Mouse (Mus musculus) forelimb bud, embryonic 11.5 days (tissue): ENCODE results near the gene Gipc2.
"Not testable (repeated sequence)": the region's sequence is repeated elsewhere in the genome, so short reads cannot be mapped to it uniquely, and the experiment has no call there.

Experiments used
- DNase-seq: peaks from one replicate; pipeline ENCODE4 v3.0.0-alpha.2; 2012; ENCODE audit warnings: low read depth, low spot score

The Gipc2 gene

DNA sequence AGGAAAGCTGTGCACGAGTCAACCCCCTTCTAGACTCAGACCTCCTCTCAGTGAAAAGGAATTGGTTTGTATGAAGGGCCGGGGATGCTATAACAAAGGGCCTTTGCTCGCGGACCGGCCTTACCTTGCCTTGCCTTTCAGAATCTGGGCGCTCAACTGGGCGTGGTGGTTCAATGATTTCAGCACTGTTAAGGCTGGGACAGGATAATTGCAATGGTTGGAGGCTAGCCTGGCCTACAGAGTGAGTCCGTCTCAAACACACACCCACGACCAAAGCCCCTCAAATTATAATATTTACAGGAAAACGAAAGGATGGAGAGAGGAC lies at the start of gene Gipc2:
TSS of gene Gipc2 (minus strand) at position 132 of the 325 bp plus-strand sequence.
- no peak for DNase-seq

DNA sequence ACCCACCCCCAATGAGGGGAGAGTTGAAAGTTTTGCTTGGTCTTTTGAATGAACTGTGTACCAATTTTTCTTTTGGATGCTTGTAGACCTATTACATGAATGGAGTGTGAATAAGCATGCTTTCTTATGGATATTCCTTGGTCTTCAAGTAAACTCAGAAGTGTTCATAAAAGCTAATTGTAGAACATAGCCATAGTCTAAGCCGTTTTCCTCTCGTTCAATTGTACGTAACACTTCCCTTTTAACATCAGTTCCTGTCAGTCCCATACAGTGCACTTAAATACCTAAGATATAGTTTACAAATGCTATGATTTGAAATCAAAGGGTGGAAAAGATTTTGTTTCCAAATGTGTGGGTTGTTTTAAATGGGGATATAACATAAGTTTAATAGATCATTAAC lies 47.4 kb upstream of the Gipc2 start:
- no peak for DNase-seq

DNA sequence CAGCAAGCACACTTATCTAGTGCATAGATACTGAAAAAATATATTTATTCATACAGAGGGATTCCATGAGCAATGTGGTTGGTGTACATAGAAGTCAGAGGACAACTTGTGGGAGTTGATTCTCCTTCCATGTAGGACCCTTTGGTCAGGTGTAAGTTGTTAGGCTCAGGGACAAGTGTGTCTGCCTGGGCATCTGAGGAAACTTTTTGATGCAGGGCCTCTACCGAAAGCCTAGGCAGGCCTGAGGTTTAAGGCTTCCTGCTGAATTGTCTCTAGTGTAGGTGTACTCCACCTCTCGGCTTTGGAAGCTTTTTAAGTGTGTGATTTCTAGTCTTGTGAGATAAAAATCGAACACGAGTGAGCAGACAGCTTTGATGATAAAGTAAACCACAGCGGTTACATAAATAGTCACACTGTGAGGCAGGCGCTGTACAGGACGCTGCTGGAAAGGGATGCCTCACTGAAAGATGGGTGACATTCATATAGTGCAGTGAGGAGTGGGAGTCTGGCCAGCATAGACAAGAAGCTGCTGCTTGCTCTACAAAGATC lies 45.8 kb upstream of the Gipc2 start:
- no peak for DNase-seq

GRCm38 (mm10) chr3:152210728-152211391 lies 44.8 kb upstream of the Gipc2 start:
- DNase-seq = peak; percentile 61

DNA sequence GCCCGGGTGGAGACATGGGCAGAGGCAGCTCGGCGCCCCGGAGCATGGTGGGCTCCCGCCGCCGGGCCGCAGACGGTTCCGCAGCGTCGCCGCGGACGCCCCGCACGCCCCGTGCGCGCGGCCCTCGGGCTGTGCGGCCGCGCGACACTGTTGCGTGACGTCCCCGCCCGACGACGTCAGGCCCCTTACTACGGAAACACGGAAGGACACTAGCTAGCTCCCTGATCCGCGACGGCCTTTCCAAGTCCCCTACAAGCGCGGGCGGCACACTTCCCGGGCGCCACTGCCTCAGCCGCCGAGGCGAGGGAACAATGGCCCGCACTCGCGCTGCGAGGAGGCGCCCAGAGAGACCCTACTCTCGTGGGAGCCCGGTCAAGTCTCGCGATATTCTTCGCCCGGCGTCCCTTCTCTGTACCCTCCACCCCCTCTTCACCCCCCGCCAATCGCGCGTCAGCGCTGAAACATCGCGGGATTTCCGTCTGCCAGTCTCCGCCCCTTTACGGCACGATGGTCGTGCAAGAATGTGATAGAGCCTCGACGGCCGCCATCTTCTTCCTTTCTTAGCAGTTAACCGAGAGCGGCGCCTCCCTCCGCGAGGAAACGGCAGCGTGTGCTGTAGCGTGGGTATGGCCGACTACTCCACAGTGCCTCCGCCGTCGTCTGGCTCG lies 44.1 kb upstream of the Gipc2 start, which contains the start of the genes Dnajb4 and Fubp1:
TSS of gene Dnajb4 (minus strand) at position 336 of the 668 bp plus-strand sequence.
TSS of gene Fubp1 (plus strand) at position 456 of the 668 bp plus-strand sequence.
- peak; percentile 100 for DNase-seq

DNA sequence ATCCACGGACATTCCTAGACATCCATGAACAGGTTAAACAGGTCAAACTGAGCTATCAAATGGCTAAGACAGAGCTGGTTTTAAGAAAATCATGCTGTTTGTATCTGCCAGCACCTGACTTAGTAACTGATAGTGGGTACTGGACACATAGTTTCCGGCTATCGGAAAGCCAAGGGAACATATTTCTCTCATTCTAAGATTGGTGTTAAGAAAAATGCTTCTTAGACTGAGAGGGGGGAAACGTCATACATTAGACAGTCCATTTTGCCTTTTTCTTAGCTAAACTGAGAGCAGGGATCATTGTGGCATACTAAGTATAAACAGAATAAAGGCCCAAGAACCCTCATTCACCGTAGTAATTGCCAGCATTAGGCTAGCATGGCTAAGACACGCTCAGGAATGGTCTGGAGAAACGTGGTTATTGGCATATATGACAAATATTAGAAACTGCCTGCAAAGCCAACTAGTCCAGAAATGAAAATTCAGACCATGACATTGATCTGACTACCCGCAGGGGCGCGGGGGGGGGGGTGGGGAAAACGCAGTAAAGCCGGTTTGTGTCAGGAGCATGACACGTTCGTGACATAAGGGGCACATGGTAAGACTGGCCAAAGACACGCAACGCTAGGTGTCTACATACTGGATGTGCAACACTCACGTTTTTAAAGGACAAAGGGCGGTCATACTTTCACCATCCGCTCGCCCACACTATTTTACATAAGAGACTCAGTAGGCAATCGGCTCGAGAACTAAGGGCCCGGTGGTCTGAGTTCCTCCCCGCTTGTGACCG lies 43.3 kb upstream of the Gipc2 start:
- DNase-seq = peak; percentile 50

DNA sequence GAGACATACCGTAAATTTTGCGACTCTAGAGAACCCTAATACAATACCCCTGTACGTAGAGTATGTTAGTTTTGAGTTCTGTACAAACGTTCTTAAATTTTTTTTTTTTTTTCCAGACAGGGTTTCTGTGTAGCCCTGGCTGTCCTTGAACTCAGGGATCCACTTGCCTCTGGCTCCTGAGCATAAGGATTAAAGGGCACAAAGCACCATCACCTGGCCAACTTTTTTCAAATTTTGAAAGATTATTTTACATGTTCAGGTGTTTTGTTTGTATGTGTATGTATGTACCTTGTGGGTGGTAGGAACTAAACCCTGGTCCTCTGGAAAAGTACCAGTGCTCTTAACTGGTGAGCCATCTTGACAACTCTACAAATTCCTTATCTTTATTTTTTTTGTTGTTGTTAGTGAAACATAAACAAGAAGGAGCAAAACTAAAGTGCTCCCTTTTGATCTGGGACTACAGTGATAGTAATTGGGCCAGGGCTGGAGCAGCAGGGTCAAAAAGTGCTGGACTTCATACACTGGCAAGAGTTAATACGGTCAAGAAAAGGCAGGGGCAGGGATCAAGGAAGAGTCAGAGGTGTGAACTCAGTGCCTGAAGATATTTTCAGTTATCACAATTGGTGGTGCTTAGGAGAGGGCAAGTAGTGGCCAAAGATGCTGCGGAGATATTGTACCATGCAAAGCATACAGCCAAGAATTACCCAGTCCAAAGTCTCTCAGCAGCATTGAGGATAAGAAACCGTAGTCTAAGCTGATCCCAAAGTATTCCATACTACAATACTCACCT lies 42.3 kb upstream of the Gipc2 start:
- DNase-seq = no peak

DNA sequence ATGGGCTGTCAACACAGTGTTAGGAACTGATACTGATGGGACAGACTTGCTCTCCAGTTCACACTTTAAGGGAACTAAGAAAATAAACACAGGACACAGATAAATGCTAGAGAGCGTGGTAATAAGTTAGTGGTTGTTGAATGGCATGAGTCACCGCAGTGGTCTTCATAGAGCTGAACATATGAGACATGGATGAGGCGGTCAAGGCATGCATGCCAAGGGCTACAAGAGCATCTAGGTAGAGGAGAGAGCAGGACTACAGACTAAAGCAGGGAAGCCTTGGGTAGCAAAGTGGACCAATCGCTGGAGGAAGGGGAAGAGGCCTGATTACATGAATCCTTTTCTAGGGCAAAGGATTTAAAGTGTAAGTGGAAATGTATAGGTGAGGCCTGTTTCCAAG lies 41.1 kb upstream of the Gipc2 start:
- DNase-seq = no peak

GRCm38 (mm10) chr3:152204577-152204976 lies 38.5 kb upstream of the Gipc2 start:
- DNase-seq = no peak

- no peak for DNase-seq
Measured at GRCm38 (mm10) chr3:152203996-152204395, 38.0 kb upstream of the Gipc2 start.

DNA sequence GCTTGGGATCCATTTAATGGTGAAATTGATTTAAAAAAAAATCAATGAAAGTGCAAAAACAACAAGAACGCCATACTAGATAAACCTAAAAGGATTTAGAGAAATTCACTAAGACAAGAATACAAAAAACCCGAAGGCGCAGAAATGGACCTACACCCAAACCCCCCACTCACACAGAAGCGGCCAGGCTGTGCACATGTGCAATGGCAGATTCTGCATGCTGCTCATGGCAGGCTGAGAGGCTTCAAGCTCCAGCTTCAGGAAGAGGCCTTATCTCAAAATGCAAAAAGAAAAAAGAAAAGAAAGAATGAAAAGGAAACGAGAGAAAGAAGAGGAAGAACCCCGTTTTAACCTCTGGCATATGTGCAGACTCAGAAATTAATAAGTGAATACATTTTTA lies 37.4 kb upstream of the Gipc2 start:
- DNase-seq = no peak

GRCm38 (mm10) chr3:152202942-152203341 lies 36.9 kb upstream of the Gipc2 start:
- DNase-seq = no peak

DNA sequence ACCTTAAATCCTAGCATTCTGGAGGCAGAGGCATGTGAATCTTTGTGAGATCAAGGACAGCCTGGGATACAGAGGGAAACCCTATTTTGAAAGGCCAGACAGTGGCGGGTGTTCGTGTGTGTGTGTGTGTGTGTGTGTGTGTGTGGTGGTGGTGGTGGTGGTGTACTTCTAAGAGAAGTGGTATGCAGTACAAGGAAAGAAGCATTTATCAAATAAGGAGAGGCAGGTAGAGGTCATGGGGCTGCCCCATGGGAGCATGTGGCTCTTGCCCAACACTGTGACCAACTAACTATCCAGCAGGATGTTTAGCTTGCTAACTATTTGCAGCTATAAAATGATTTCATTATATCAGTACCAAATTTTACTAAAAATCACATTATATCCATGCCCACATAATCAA lies 35.6 kb upstream of the Gipc2 start:
- no peak for DNase-seq

DNA sequence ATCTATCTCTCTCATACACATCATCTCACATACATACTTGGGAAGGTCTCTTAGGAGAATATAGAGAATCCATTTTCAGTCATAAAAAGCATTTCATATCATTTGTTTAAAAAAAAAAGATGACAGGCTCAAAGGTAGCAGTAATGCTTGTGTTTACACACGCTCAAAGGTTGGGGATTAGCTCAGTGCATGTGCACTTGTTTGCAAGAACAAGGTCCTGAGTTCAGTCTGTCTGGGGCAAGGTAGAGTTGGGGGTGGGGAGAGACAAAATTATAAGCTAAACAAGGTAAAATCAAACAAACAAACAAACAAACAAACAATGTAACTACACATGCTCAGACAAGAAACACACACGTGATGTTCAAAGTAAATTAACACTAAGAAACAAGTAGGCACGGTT lies 35.2 kb upstream of the Gipc2 start:
- no peak for DNase-seq

- no peak for DNase-seq
Measured at GRCm38 (mm10) chr3:152199125-152199524, 33.1 kb upstream of the Gipc2 start.

GRCm38 (mm10) chr3:152197246-152197645 lies 31.2 kb upstream of the Gipc2 start:
- not testable (repeated sequence) for DNase-seq

DNA sequence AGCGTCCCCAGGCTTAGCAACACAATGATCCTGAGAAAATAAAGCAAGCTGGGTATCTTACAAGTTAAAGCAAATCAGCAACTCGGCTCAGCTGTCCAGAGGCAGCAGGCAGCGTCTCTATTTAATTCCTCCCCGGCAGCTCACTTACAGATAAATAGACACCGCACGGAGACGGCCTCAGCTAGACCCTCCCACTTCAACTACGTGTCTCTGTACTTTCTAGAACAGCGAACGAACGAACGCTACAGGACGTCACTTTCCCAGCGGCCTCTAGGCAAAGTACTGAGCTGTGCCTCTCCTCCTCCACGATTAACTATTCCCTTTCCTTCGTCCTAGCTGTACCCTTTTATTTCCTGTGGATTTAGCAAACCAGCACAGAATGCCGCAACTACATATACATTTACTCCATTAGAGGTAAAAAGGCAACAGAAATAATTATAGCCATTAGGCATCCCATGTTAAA lies 27.6 kb upstream of the Gipc2 start:
- DNase-seq = peak; percentile 87

DNA sequence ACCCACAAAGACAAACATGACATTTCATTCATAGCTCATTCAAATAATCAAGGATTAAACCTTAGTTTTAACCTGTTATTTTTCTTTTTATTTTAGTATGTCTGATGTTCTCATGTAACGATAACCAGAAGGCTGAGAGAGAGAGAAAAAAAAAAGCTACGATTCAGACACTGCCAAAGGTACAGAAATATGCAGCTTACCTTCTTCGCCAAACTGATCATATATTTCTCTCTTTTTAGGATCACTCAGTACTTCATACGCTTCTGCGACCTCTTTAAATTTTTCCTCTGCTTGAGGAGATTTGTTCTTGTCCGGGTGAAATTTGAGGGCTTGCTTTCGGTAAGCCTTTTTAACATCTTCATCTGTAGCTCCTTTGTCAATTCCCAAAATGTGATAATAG lies 27.1 kb upstream of the Gipc2 start:
- DNase-seq = no peak

GRCm38 (mm10) chr3:152192238-152192931 lies 26.4 kb upstream of the Gipc2 start:
- peak; percentile 52 for DNase-seq

GRCm38 (mm10) chr3:152191791-152192237 lies 25.8 kb upstream of the Gipc2 start:
- peak; percentile 36 for DNase-seq
